8 mouse cellular contexts compared by ENCODE assay signal in genomic region chr10:22140665-22141280, GRCm38 (mm10). TPM values are rescaled to one million over a fixed set of nuclear protein-coding genes. Genes with fewer than 3 reads are reported as not detected.
DNase-seq lines count a peak whose midpoint lies in the region; ATAC-seq and TF ChIP-seq lines count a peak whose summit lies in the region.
"Had no signal": no experiment of that assay in that cellular context is flagged by ENCODE, and none has a peak within 500 bp of the region (broad histone marks: within the 10 kb centered on the region; RNA-seq: fewer than 3 reads in every experiment).

No protein-coding gene starts in this region.

- H3K9me3 ChIP-seq in intestine, embryonic 14.5 days (ENCODE audit: control insufficient read depth, low read length) = no peaks in the 10 kb centered on the region
- no peaks in the 10 kb centered on the region for H3K9me3 ChIP-seq in limb, embryonic 10.5 days (replicated peaks)
- H3K9me3 ChIP-seq in midbrain, embryonic 11.5 days (ENCODE audit: control insufficient read depth, low read length) = peaks cover 2% of the 10 kb centered on the region; the same call in 1 of the 2 replicates

- H3K4me2 ChIP-seq in intestine, embryonic 14.5 days (ENCODE audit: low read length) = peak overlapping the region; percentile 54
- peak overlapping the region; percentile 57 for H3K4me2 ChIP-seq in midbrain, embryonic 11.5 days

- no peaks in the 10 kb centered on the region for H3K36me3 ChIP-seq in intestine, embryonic 14.5 days (ENCODE audit: control insufficient read depth, insufficient read depth, low read length)
- H3K36me3 ChIP-seq in limb, embryonic 10.5 days = no peaks in the 10 kb centered on the region
- no peaks in the 10 kb centered on the region for H3K36me3 ChIP-seq in midbrain, embryonic 11.5 days (ENCODE audit: control insufficient read depth, insufficient read depth, low read length)
- no peaks in the 10 kb centered on the region for H3K36me3 ChIP-seq in small intestine, adult 2 months (ENCODE audit: control insufficient read depth, insufficient read depth, low read length)

- H3K4me1 ChIP-seq in intestine, embryonic 14.5 days (replicated peaks; ENCODE audit: control insufficient read depth, insufficient read depth, low read length) = no peaks in the 10 kb centered on the region
- H3K4me1 ChIP-seq in limb, embryonic 10.5 days = no peaks in the 10 kb centered on the region; the same call in 1 of the 2 replicates
- no peaks in the 10 kb centered on the region for H3K4me1 ChIP-seq in midbrain, embryonic 11.5 days (ENCODE audit: control insufficient read depth, insufficient read depth, low read length)
- H3K4me1 ChIP-seq in small intestine, adult 2 months (ENCODE audit: control insufficient read depth, insufficient read depth, insufficient read length, low read length) = peaks cover 4% of the 10 kb centered on the region

- no peak overlapping the region for H3K27ac ChIP-seq in intestine, embryonic 14.5 days (ENCODE audit: low read depth)
- H3K27ac ChIP-seq in limb, embryonic 10.5 days = peak overlapping the region; percentile 80
- H3K27ac ChIP-seq in midbrain, embryonic 11.5 days (ENCODE audit: low read depth, low read length) = no peak overlapping the region
- H3K27ac ChIP-seq in small intestine, adult 2 months (ENCODE audit: insufficient read depth, low read depth, low read length) = no peak overlapping the region

- under 1% methylated on average over 19 of the region's 19 CpGs for WGBS in intestine, embryonic 14.5 days
- 1% methylated on average over 19 of the region's 19 CpGs for WGBS in limb, embryonic 10.5 days
- WGBS in midbrain, embryonic 11.5 days = 2% methylated on average over 19 of the region's 19 CpGs
- 2% methylated on average over 19 of the region's 19 CpGs for WGBS in small intestine, adult 2 months

- TF ChIP-seq CTCF in small intestine, adult 2 months (IDR thresholded peaks at IDR 0.05; ENCODE audit: extremely low read depth, insufficient read length, insufficient replicate concordance, low read depth, low read length) = peak; percentile 64

- peak overlapping the region; percentile 27; the same call in 1 of the 2 replicates for H3K9ac ChIP-seq in intestine, embryonic 14.5 days (ENCODE audit: low read length)
- H3K9ac ChIP-seq in midbrain, embryonic 11.5 days (ENCODE audit: low read length) = peak overlapping the region; percentile 63

- H3K27me3 ChIP-seq in intestine, embryonic 14.5 days (replicated peaks; ENCODE audit: control insufficient read depth, insufficient read depth, low read length) = no peaks in the 10 kb centered on the region
- H3K27me3 ChIP-seq in limb, embryonic 10.5 days (ENCODE audit: low read depth, poor library complexity, severe bottlenecking) = no peaks in the 10 kb centered on the region
- no peaks in the 10 kb centered on the region for H3K27me3 ChIP-seq in midbrain, embryonic 11.5 days (ENCODE audit: control insufficient read depth, insufficient read depth, low read length)
- H3K27me3 ChIP-seq in small intestine, adult 2 months (ENCODE audit: control insufficient read depth, insufficient read depth, low read length) = peaks cover 2% of the 10 kb centered on the region; the same call in 1 of the 2 replicates

- 0 out of 2 replicates have a peak, but pooled peaks have one; percentile 19 for TF ChIP-seq POLR2A in small intestine, adult 2 months (IDR thresholded peaks at IDR 0.05; ENCODE audit: low read depth, low read length)

- peak; percentile 82 to 93 for DNase-seq in adrenal gland, adult (ENCODE audit: inconsistent age in 2 of 2, low spot score in 1 of 2)
- DNase-seq in gastrocnemius, postnatal 25 days = peak; percentile 60
- DNase-seq in intestine, embryonic 14.5 days (ENCODE audit: low spot score) = peak; percentile 88
- peak; percentile 84 for DNase-seq in limb, embryonic 10.5 days (ENCODE audit: low spot score)
- peak; percentile 97 for DNase-seq in midbrain, embryonic 11.5 days (ENCODE audit: low spot score, missing footprints)

- ATAC-seq in common myeloid progenitor, adult 5-6 weeks (replicated peaks; ENCODE audit: low read depth, poor library complexity, severe bottlenecking) = peak; percentile 33
- peak; percentile 51 for ATAC-seq in intestine, embryonic 14.5 days (replicated peaks; ENCODE audit: low FRiP score, low TSS enrichment, low read depth)
- peak; percentile 86 for ATAC-seq in midbrain, embryonic 11.5 days (ENCODE audit: low FRiP score)

- H3K4me3 ChIP-seq in intestine, embryonic 14.5 days (ENCODE audit: low read depth, low read length) = peak overlapping the region; percentile 34
- peak overlapping the region; percentile 56 for H3K4me3 ChIP-seq in limb, embryonic 10.5 days
- H3K4me3 ChIP-seq in midbrain, embryonic 11.5 days (ENCODE audit: low read depth, low read length) = peak overlapping the region; percentile 33
- H3K4me3 ChIP-seq in small intestine, adult 2 months (ENCODE audit: low read depth, low read length) = peak overlapping the region; percentile 57

RNA-seq across cellular contexts. Expression of gene E030030I06Rik, which starts 8.3 kb away (rescaled TPM):
- 0.44 and 11.7 TPM in 2 replicates for total RNA-seq in common myeloid progenitor, adult 5-6 weeks (2017)
- 1 to 10 TPM; 1.2 to 2.1 TPM for total RNA-seq in gastrocnemius, postnatal 25 days (2021)
- 31.6 and 32.8 TPM in 2 replicates for polyA plus RNA-seq in intestine, embryonic 14.5 days (2014; fragmentation: Nextera tagmentation; extraction: Ambion mirVana)
- polyA plus RNA-seq in limb, embryonic 10.5 days (2016; fragmentation: Nextera tagmentation; extraction: Ambion mirVana) = 16.0 and 18.7 TPM in 2 replicates
- 24.8 and 29.2 TPM in 2 replicates for polyA plus RNA-seq in midbrain, embryonic 11.5 days (2014; fragmentation: Nextera tagmentation; extraction: Ambion mirVana)
- polyA plus RNA-seq in small intestine, adult 2 months (2012; rRNA removed) = 2.9 and 4.4 TPM in 2 replicates

RNA-seq across cellular contexts. Expression of gene Raet1e, which starts 17.6 kb away (rescaled TPM):
- not detected in 2 replicates for total RNA-seq in common myeloid progenitor, adult 5-6 weeks (2017)
- not detected for total RNA-seq in gastrocnemius, postnatal 25 days (2021)
- polyA plus RNA-seq in intestine, embryonic 14.5 days (2014; fragmentation: Nextera tagmentation; extraction: Ambion mirVana) = 4.7 and 6.6 TPM in 2 replicates
- 12.6 and 12.8 TPM in 2 replicates for polyA plus RNA-seq in limb, embryonic 10.5 days (2016; fragmentation: Nextera tagmentation; extraction: Ambion mirVana)
- 18.1 and 18.4 TPM in 2 replicates for polyA plus RNA-seq in midbrain, embryonic 11.5 days (2014; fragmentation: Nextera tagmentation; extraction: Ambion mirVana)
- 0.37 and 0.44 TPM in 2 replicates for polyA plus RNA-seq in small intestine, adult 2 months (2012; rRNA removed)
- total RNA-seq: layer of hippocampus, adult 18-20 months had no signal

RNA-seq across cellular contexts. Expression of gene H60b, which starts 17.6 kb away (rescaled TPM):
- not detected in 2 replicates for total RNA-seq in common myeloid progenitor, adult 5-6 weeks (2017)
- not detected for total RNA-seq in gastrocnemius, postnatal 25 days (2021)
- 0.28 and 0.55 TPM in 2 replicates for polyA plus RNA-seq in intestine, embryonic 14.5 days (2014; fragmentation: Nextera tagmentation; extraction: Ambion mirVana)
- polyA plus RNA-seq in limb, embryonic 10.5 days (2016; fragmentation: Nextera tagmentation; extraction: Ambion mirVana) = 0.35 TPM in 1 of 2 replicates, not detected in the other
- polyA plus RNA-seq in midbrain, embryonic 11.5 days (2014; fragmentation: Nextera tagmentation; extraction: Ambion mirVana) = 1.00 and 1.0 TPM in 2 replicates
- not detected in 2 replicates for polyA plus RNA-seq in small intestine, adult 2 months (2012; rRNA removed)
- total RNA-seq: layer of hippocampus, adult 18-20 months had no signal

Comparison
In these comparisons a context has a peak if more than half of its experiments do, and no peak if none do; other contexts are left out.
1. ATAC-seq: peak in every context shown above with its lines; median percentile 86 in midbrain, embryonic 11.5 days; 51 in intestine, embryonic 14.5 days; 33 in common myeloid progenitor, adult 5-6 weeks.